Mouse (Mus musculus) liver, adult 2 months (tissue): Measurements from ENCODE around the gene Elovl5.

Experiments used
- CTCF ChIP-seq: fragments of 200-500 bp; IDR thresholded peaks from 2 replicates; pipeline ENCODE4 v1.5.1; 2011; ENCODE audit warnings: low read depth, low read length, control low read depth
- POLR2A ChIP-seq: fragments of 200-500 bp; IDR thresholded peaks from 2 replicates; pipeline ENCODE4 v1.6.1; 2011; ENCODE audit warnings: low read length, control low read depth; ENCODE audit not compliant: insufficient read depth; ENCODE audit errors: extremely low read depth

DNA sequence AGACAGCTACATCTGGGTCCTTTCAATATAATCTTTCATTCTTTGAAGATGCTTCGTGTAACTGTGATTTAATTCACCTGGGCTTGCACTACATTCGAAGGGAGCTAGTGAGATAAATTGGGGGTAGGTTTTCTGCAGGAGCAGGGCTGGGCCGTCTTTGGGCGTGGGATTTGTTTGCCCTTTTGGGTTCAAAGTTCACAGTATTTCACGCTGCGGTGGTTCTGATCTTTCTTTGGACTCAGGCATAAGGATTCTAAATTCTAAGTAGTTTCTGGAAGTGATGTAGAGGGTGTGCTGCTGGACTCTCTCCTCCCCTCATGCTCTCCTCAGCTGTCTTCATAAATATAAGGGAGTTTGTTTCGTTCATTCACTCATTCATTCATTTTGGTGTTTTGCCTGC lies 34.8 kb downstream of the Elovl5 start:
- TF ChIP-seq POLR2A = no peak
- TF ChIP-seq CTCF = no peak
